Mouse (Mus musculus): ENCODE data around the gene Mansc1. TPM values are rescaled to one million over a fixed set of nuclear protein-coding genes. Genes with fewer than 3 reads are reported as not detected.
A peak's percentile ranks its signal among the peaks of the same experiment; 100 is the strongest.

Gene Mansc1
- polyA plus RNA-seq, 1 experiment: 12.2 TPM

GRCm38 (mm10) chr6:134565606-134566247, 66.6 kb downstream of the Mansc1 start:
- TF ChIP-seq CTCF (IDR thresholded peaks at IDR 0.05; ENCODE audit: extremely low read depth, insufficient read depth, low read length): no peak
- no peak for TF ChIP-seq POLR2A (IDR thresholded peaks at IDR 0.05; ENCODE audit: extremely low read depth, insufficient read depth, low read length)
- peak overlapping the region; percentile 66 for H3K4me3 ChIP-seq (ENCODE audit: insufficient read depth, low read length)
- no peak overlapping the region for H3K27ac ChIP-seq (ENCODE audit: insufficient read depth, low read length)
- H3K4me1 ChIP-seq (ENCODE audit: control insufficient read depth, insufficient read depth, low read length): peaks cover 6% of the 10 kb centered on the region; the same call in 1 of the 2 replicates

GRCm38 (mm10) chr6:134564539-134564938, 67.7 kb downstream of the Mansc1 start:
- Histone ChIP-seq H3K27ac (ENCODE audit: insufficient read depth, low read length) (no peak overlapping the region), H3K4me3 (ENCODE audit: insufficient read depth, low read length) (no peak overlapping the region; the same call in 1 of the 2 replicates), H3K4me1 (ENCODE audit: control insufficient read depth, insufficient read depth, low read length) (peaks cover 7% of the 10 kb centered on the region; the same call in 1 of the 2 replicates)
- TF ChIP-seq POLR2A (IDR thresholded peaks at IDR 0.05; ENCODE audit: extremely low read depth, insufficient read depth, low read length) (no peak), CTCF (IDR thresholded peaks at IDR 0.05; ENCODE audit: extremely low read depth, insufficient read depth, low read length) (no peak)

GRCm38 (mm10) chr6:134559635-134560034, 72.7 kb downstream of the Mansc1 start:
- peaks cover 9% of the 10 kb centered on the region; the same call in 1 of the 2 replicates for H3K4me1 ChIP-seq (ENCODE audit: control insufficient read depth, insufficient read depth, low read length)
- no peak overlapping the region for H3K27ac ChIP-seq (ENCODE audit: insufficient read depth, low read length)
- TF ChIP-seq POLR2A (IDR thresholded peaks at IDR 0.05; ENCODE audit: extremely low read depth, insufficient read depth, low read length): no peak
- no peak for TF ChIP-seq CTCF (IDR thresholded peaks at IDR 0.05; ENCODE audit: extremely low read depth, insufficient read depth, low read length)

More at GRCm38 (mm10) chr6:134559635-134560034, 72.7 kb downstream of the Mansc1 start:
- H3K4me3 ChIP-seq (ENCODE audit: insufficient read depth, low read length): no peak overlapping the region

Other genes with a start within 250 kb of the Mansc1 start
- gene Bcl2l14, start 236.2 kb downstream of the Mansc1 start, polyA plus RNA-seq (2012; rRNA removed): not detected in 2 replicates
- gene Lrp6, start 65.5 kb downstream of the Mansc1 start, polyA plus RNA-seq (2012; rRNA removed): 24.2 and 25.3 TPM in 2 replicates
- 46.7 and 48.0 TPM in 2 replicates for gene Borcs5, start 7.0 kb upstream of the Mansc1 start, polyA plus RNA-seq (2012; rRNA removed)
- 8.5 and 9.1 TPM in 2 replicates for gene Dusp16, start 160.1 kb upstream of the Mansc1 start, polyA plus RNA-seq (2012; rRNA removed)
- 32.2 and 32.7 TPM in 2 replicates for gene Crebl2, start 197.7 kb upstream of the Mansc1 start, polyA plus RNA-seq (2012; rRNA removed)